Mouse (Mus musculus) hindbrain, embryonic 14.5 days (tissue): ENCODE data around the gene Olfr173. TPM values are rescaled to one million over a fixed set of nuclear protein-coding genes. Genes with fewer than 3 reads are reported as not detected.

Source experiments
- ATAC-seq: fragments of 200-750 bp; cut with Nextera tagmentation; 2 replicates; pipeline ENCODE4 v1.8.0; 2017; ENCODE audit warnings: moderate number of reproducible peaks, mild to moderate bottlenecking, moderate TSS enrichment, moderate library complexity; ENCODE audit not compliant: low FRiP score
- DNase-seq: peaks from one replicate; pipeline ENCODE4 v3.0.0-alpha.2; 2015; ENCODE audit warnings: low spot score
- H3K27ac ChIP-seq: fragments of 300-500 bp; sonication (generic); 2 replicates; pipeline ENCODE4 v1.5.1; 2014; ENCODE audit warnings: mild to moderate bottlenecking, moderate library complexity
- H3K27me3 ChIP-seq: fragments of 300-500 bp; sonication (generic); 2 replicates; pipeline ENCODE4 v1.6.1; 2014; ENCODE audit warnings: mild to moderate bottlenecking, low read length, mixed read lengths; ENCODE audit not compliant: control insufficient read depth, insufficient read depth
- H3K36me3 ChIP-seq: fragments of 300-500 bp; sonication (generic); replicated peaks from 2 replicates; pipeline ENCODE4 v1.6.1; 2014; ENCODE audit not compliant: control insufficient read depth, insufficient read depth
- H3K4me1 ChIP-seq: fragments of 300-500 bp; sonication (generic); replicated peaks from 2 replicates; pipeline ENCODE4 v1.6.1; 2014; ENCODE audit warnings: antibody characterized with exemption, low read length, mixed read lengths; ENCODE audit not compliant: control insufficient read depth, insufficient read depth
- H3K4me2 ChIP-seq: fragments of 300-500 bp; sonication (generic); replicated peaks from 2 replicates; pipeline ENCODE4 v1.6.1; 2014; ENCODE audit warnings: mild to moderate bottlenecking, moderate library complexity
- H3K4me3 ChIP-seq: fragments of 300-500 bp; sonication (generic); replicated peaks from 2 replicates; pipeline ENCODE4 v1.5.1; 2014; ENCODE audit warnings: mild to moderate bottlenecking, low read length
- H3K9ac ChIP-seq: fragments of 300-500 bp; sonication (generic); 2 replicates; pipeline ENCODE4 v1.6.1; 2014
- H3K9me3 ChIP-seq: fragments of 300-500 bp; sonication (generic); 2 replicates; pipeline ENCODE4 v1.6.1; 2016; ENCODE audit warnings: low read length; ENCODE audit not compliant: control insufficient read depth
- WGBS: fragments of 180-500 bp; shearing (Covaris S2); extraction: QIAGEN DNeasy Blood & Tissue Kit; methylation state at CpG from one replicate; pipeline ENCODE4 v1.1.7; 2014; 5-methylcytosine and 5-hydroxymethylcytosine counted together
- microRNA-seq: library from miRNA; unstranded; fragments of <30 nt; microRNA quantifications from one replicate; pipeline ENCODE4, GENCODE M21; 2016
- polyA plus RNA-seq: library from polyadenylated mRNA; unstranded; fragments of >200 nt; fragmentation: Nextera tagmentation; extraction: Ambion mirVana; gene quantifications from 2 replicates; pipeline ENCODE4 v1.2.1, GENCODE M21; 2014

Gene Olfr173
- not detected in 2 replicates for polyA plus RNA-seq

DNA sequence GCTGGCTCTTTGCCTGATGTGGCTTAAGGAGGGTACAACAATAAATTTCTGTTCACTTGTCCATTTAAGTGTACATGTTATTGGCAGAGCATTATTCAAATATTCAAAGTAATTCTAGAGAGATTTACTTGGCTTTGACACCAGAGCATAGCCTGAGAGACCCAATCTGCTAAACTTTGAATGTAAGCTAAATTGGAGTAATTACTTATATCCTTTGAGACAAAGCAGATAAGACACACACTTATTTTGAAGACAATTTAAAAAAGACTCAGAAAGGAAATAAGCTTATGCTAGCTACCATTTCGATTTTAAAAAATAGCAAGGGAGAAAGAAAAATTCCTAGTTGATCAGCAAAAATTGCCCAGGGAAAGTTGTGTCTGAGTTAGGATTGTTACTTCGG lies at the start of gene Olfr173:
Olfr173 (minus strand) TSS at position 101 of the 400 bp plus-strand sequence.
- Histone ChIP-seq H3K4me3 (no peak within 1 kb of the TSS), H3K4me1 (no peaks in the 10 kb centered on the region), H3K27me3 (no peaks in the 10 kb centered on the region), H3K36me3 (no peaks in the 10 kb centered on the region), H3K27ac (no peak within 1 kb of the TSS), H3K9ac (no peak within 1 kb of the TSS), H3K9me3 (no peaks in the 10 kb centered on the region), H3K4me2 (no peak within 1 kb of the TSS)
- no peak for ATAC-seq
- no peak for DNase-seq
- WGBS, result 75% methylated on average over 2 of the region's 2 CpGs

DNA sequence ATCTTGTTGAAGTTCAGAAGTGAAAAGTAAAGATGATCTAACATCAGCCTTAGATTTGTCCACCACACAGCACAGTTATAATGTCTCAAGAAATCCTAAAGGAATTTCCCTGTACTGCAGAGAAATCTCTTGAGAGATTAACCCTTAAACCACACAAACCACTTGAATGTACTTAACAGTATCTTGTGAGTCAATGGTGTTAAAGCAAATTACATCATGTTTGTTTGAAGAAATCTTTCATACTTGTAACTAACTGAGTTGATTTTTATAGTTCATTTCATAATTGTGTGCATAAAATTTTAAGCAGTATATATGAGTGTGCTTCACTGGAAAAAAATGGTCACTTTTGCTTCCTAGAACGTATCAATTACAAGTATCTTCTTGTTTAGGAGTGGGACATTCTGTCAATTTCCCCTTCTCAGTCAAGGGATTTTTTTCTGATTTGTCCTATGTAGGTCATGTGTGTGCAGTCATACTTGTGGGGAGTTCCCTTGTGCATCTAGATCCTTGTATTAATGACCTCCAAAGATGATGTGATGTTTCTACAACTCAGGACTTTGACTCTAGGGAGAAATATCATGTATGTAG lies 26.8 kb upstream of the Olfr173 start, which contains the start of gene Olfr175-ps1:
Olfr175-ps1 (minus strand) TSS at position 51 of the 588 bp plus-strand sequence.
- Histone ChIP-seq H3K27me3 (no peaks in the 10 kb centered on the region), H3K4me2 (no peak within 1 kb of the TSS), H3K36me3 (no peaks in the 10 kb centered on the region), H3K9ac (no peak within 1 kb of the TSS), H3K9me3 (0 out of 2 replicates have a peak, but pooled peaks cover 3% of the 10 kb centered on the region), H3K27ac (no peak within 1 kb of the TSS), H3K4me1 (no peaks in the 10 kb centered on the region), H3K4me3 (no peak within 1 kb of the TSS)
- WGBS, result 90% methylated on average over 1 of the region's 1 CpGs
- DNase-seq, result no peak
- ATAC-seq, result no peak

DNA sequence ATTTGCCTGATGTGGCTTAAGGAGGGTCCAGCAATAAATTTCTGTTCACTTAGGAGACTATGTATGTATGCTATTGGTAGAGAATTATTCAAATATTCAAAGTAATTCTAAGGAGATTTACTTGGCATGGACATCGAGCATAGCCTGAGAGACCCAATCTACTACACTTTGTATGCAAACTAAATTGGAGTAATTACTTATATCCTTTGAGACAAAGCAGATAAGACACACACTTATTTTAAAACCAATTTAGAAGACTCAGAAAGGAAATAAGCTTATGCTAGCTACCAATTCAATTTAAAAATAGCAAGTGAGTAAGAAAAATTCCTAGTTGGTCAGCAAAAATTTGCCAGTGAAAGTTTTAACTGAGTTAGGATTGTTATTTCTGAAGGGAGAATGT lies 37.0 kb downstream of the Olfr173 start, which contains the start of gene Olfr172:
Olfr172 (minus strand) TSS at position 101 of the 400 bp plus-strand sequence.
- H3K9ac ChIP-seq, result no peak within 1 kb of the TSS
- no peaks in the 10 kb centered on the region for H3K4me1 ChIP-seq
- no peak within 1 kb of the TSS for H3K4me3 ChIP-seq
- no peaks in the 10 kb centered on the region for H3K27me3 ChIP-seq
- no peaks in the 10 kb centered on the region for H3K36me3 ChIP-seq
- ATAC-seq (no peak), DNase-seq (no peak)
- 84% methylated on average over 1 of the region's 1 CpGs for WGBS
- H3K4me2 ChIP-seq, result no peak within 1 kb of the TSS
- H3K27ac ChIP-seq, result no peak within 1 kb of the TSS
- peaks cover 5% of the 10 kb centered on the region; the same call in 1 of the 2 replicates for H3K9me3 ChIP-seq

DNA sequence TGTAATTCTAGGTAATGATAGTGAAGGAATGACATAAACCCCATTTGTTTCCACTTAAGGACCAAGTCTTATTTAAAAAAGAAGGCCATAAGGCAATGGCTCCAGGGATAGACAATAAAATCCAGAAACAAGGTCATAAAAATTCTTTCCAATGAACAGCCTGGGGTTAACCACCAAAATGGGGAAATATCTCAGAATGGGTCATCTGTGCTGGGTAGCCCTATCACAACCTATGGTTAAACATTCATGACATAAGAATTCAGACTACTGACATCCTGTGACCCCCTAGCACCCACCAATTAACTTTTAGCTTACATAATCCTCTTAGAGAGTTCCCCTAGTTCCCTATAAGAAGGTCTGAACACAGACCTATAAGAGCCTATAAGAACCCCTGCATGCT lies 43.9 kb downstream of the Olfr173 start:
- Histone ChIP-seq H3K4me2 (no peak overlapping the region), H3K27ac (no peak overlapping the region), H3K27me3 (no peaks in the 10 kb centered on the region), H3K4me3 (no peak overlapping the region), H3K36me3 (no peaks in the 10 kb centered on the region), H3K9me3 (no peaks in the 10 kb centered on the region), H3K9ac (no peak overlapping the region), H3K4me1 (no peaks in the 10 kb centered on the region)
- no peak for DNase-seq
- no peak for ATAC-seq

DNA sequence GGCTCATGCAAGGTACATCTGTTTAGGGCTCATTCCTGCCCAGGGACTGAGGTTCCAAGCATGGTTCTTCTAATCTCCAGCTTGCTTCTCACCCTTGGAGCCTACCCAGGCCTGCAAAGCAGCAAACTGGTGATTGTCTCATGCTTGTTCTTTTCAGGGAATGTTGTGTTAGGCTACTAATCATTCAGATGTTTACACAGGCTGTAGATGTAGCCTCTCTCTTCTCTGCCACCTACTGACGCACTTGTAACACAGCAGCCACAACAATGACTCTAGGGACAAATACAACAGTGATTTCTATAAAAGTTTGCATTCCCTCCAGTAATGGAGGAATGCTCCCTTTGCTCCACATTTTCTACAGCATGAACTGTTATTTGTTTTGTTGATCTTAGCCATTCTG lies 48.8 kb downstream of the Olfr173 start:
- Histone ChIP-seq H3K4me3 (no peak overlapping the region), H3K27me3 (no peaks in the 10 kb centered on the region), H3K9ac (no peak overlapping the region), H3K27ac (no peak overlapping the region), H3K36me3 (no peaks in the 10 kb centered on the region), H3K9me3 (no peaks in the 10 kb centered on the region), H3K4me1 (no peaks in the 10 kb centered on the region), H3K4me2 (no peak overlapping the region)
- ATAC-seq (no peak), DNase-seq (no peak)
- 28% methylated on average over 1 of the region's 1 CpGs for WGBS

DNA sequence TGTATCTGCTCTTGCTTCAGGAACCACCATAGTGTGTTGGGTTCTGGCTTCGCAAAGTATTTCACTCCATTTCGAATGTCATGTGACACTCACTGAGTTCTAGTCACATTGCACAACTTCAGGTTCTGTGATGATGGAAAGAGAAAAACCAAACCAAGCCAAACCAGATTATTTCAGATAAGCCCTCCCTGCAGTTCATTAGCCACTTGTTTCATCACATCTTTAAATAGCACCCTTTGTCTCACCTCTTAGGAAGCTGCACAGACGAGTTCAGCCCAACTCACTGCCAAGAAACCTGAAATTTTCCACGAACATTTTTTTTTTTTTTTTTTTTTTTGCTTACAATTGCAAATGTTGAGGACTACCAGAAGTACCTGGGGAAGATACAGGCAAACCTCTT lies 53.4 kb downstream of the Olfr173 start:
- H3K4me2 ChIP-seq, result no peak overlapping the region
- DNase-seq (no peak), ATAC-seq (no peak)
- H3K27ac ChIP-seq, result no peak overlapping the region
- H3K9ac ChIP-seq, result no peak overlapping the region
- H3K9me3 ChIP-seq, result no peaks in the 10 kb centered on the region
- no peak overlapping the region for H3K4me3 ChIP-seq
- H3K4me1 ChIP-seq, result no peaks in the 10 kb centered on the region
- H3K27me3 ChIP-seq, result no peaks in the 10 kb centered on the region
- WGBS, result 80% methylated on average over 4 of the region's 4 CpGs
- no peaks in the 10 kb centered on the region for H3K36me3 ChIP-seq

Small RNA genes within 50 kb of the gene (microRNA-seq; reads per million reads assigned to microRNA genes)
- not detected for gene Gm27564

Other genes with a start within 250 kb of the Olfr173 start
- gene Gm813, start 183.3 kb downstream of the Olfr173 start, polyA plus RNA-seq, result not detected in 2 replicates
- not detected in 2 replicates for gene E330017A01Rik, start 161.5 kb downstream of the Olfr173 start, polyA plus RNA-seq
- gene Cpox, start 130.0 kb downstream of the Olfr173 start, polyA plus RNA-seq, result 12.4 and 17.5 TPM in 2 replicates
- gene Gpr15, start 81.2 kb downstream of the Olfr173 start, polyA plus RNA-seq, result not detected in 2 replicates
- gene Cldnd1, start 72.4 kb downstream of the Olfr173 start, polyA plus RNA-seq, result 152 and 174 TPM in 2 replicates
- gene Olfr172, start 37.1 kb downstream of the Olfr173 start, polyA plus RNA-seq, result not detected in 2 replicates
- gene Olfr175-ps1, start 26.5 kb upstream of the Olfr173 start, polyA plus RNA-seq, result not detected in 2 replicates
- gene Olfr177, start 74.5 kb upstream of the Olfr173 start, polyA plus RNA-seq, result not detected in 2 replicates
- not detected in 2 replicates for gene Olfr178, start 91.8 kb upstream of the Olfr173 start, polyA plus RNA-seq
- gene Olfr181, start 128.5 kb upstream of the Olfr173 start, polyA plus RNA-seq, result not detected in 2 replicates
- gene Olfr180, start 129.1 kb upstream of the Olfr173 start, polyA plus RNA-seq, result not detected in 2 replicates
- gene Olfr183, start 195.1 kb upstream of the Olfr173 start, polyA plus RNA-seq, result not detected in 2 replicates
- not detected in 2 replicates for gene Olfr186, start 230.0 kb upstream of the Olfr173 start, polyA plus RNA-seq
- not detected in 2 replicates for gene Olfr187, start 239.5 kb upstream of the Olfr173 start, polyA plus RNA-seq